Mouse (Mus musculus): ENCODE data around the gene Ccr2. TPM values are rescaled to one million over a fixed set of nuclear protein-coding genes. Genes with fewer than 3 reads are reported as not detected.

The Ccr2 gene
- polyA plus RNA-seq, 1 experiment, result 126 TPM

GRCm38 (mm10) chr9:124143678-124144077, 41.9 kb downstream of the Ccr2 start:
- TF ChIP-seq POLR2A (IDR thresholded peaks at IDR 0.05; ENCODE audit: borderline replicate concordance, low read depth, low read length) (no peak), CTCF (IDR thresholded peaks at IDR 0.05; ENCODE audit: low read depth, low read length) (no peak)
- peaks cover 31% of the 10 kb centered on the region for H3K4me1 ChIP-seq (ENCODE audit: control insufficient read depth, insufficient read depth, low read length)
- H3K27ac ChIP-seq (ENCODE audit: insufficient read depth, low read depth, low read length), result peak overlapping the region; percentile 87
- no peak overlapping the region for H3K4me3 ChIP-seq (ENCODE audit: insufficient read depth, low read length)

DNA sequence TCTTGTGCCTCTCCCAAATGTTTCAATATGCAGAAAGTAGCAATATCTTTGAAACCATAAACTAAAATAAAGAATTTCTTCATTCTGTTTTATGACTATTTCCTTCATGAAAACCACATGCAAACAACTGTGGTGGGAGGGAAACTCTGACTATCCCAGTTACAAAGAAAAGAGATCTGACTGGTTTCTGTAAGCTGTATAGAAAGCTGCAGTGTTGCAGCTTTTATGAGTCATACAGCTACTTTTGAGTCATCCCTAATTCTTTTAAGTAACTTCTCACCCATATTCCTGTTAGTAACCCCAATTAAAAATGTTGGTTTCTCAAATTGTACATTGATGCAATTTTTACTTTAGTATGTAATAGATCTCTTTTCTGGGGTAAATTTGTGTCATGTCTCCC, 44.6 kb downstream of the Ccr2 start:
- H3K27ac ChIP-seq (ENCODE audit: insufficient read depth, low read depth, low read length), result peak overlapping the region; percentile 91
- no peak overlapping the region for H3K4me3 ChIP-seq (ENCODE audit: insufficient read depth, low read length)
- no peak for TF ChIP-seq CTCF (IDR thresholded peaks at IDR 0.05; ENCODE audit: low read depth, low read length)
- TF ChIP-seq POLR2A (IDR thresholded peaks at IDR 0.05; ENCODE audit: borderline replicate concordance, low read depth, low read length), result no peak
- peaks cover 31% of the 10 kb centered on the region for H3K4me1 ChIP-seq (ENCODE audit: control insufficient read depth, insufficient read depth, low read length)

Other genes starting within 250 kb of the Ccr2 start
- gene Xcr1, start 239.9 kb upstream of the Ccr2 start, polyA plus RNA-seq (2012; ENCODE audit: insufficient read depth, insufficient read length, missing spikeins), result not detected in 2 replicates
- 6.0 and 6.5 TPM in 2 replicates for gene Ccr1, start 133.3 kb upstream of the Ccr2 start, polyA plus RNA-seq (2012; ENCODE audit: insufficient read depth, insufficient read length, missing spikeins)
- gene Ccr1l1, start 123.5 kb upstream of the Ccr2 start, polyA plus RNA-seq (2012; ENCODE audit: insufficient read depth, insufficient read length, missing spikeins), result 1.3 TPM in 1 of 2 replicates, not detected in the other
- 4.6 and 4.9 TPM in 2 replicates for gene Ccr3, start 80.0 kb upstream of the Ccr2 start, polyA plus RNA-seq (2012; ENCODE audit: insufficient read depth, insufficient read length, missing spikeins)
- gene Ccr5, start 19.6 kb downstream of the Ccr2 start, polyA plus RNA-seq (2012; ENCODE audit: insufficient read depth, insufficient read length, missing spikeins), result 370 and 381 TPM in 2 replicates
- gene 2010315B03Rik, start 210.7 kb downstream of the Ccr2 start, polyA plus RNA-seq (2012; ENCODE audit: insufficient read depth, insufficient read length, missing spikeins), result 28.0 and 28.8 TPM in 2 replicates